Mouse (Mus musculus): Measurements from ENCODE around the gene Srebf2. TPM values are rescaled to one million over a fixed set of nuclear protein-coding genes. Genes with fewer than 3 reads are reported as not detected.

The Srebf2 gene
- polyA plus RNA-seq, 1 experiment from 2014 or later: 276 TPM

DNA sequence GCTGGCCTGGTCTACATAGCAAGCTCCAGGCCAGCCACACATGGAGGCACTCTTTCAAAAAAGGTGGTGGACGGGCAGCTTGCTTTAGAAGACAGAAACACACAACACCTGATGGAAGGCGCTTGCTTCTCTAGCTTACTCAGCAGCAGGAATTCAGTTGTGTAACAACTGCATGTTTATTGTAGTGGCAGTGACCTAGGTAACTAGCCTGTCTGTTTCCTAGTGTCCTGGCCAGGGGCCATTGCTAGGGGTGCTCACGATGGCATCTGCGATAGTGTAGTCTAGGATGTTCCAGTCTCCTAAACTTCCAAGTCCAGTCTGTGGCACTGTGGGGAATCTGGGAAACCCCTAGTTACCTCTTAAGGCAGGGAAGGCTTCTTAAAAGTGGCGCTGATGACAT lies 2.8 kb upstream of the Srebf2 start:
- ATAC-seq (ENCODE audit: low FRiP score, low read depth): no peak
- Histone ChIP-seq H3K9me3 (no peaks in the 10 kb centered on the region), H3K36me3 (peaks cover 6% of the 10 kb centered on the region; the same call in 1 of the 2 replicates), H3K4me2 (replicated peaks) (no peak overlapping the region), H3K27me3 (no peaks in the 10 kb centered on the region), H3K4me3 (no peak overlapping the region), H3K9ac (replicated peaks) (no peak overlapping the region), H3K27ac (replicated peaks) (peak overlapping the region; percentile 95), H3K4me1 (peaks cover 39% of the 10 kb centered on the region)
- WGBS: 88% methylated on average over 5 of the region's 5 CpGs

DNA sequence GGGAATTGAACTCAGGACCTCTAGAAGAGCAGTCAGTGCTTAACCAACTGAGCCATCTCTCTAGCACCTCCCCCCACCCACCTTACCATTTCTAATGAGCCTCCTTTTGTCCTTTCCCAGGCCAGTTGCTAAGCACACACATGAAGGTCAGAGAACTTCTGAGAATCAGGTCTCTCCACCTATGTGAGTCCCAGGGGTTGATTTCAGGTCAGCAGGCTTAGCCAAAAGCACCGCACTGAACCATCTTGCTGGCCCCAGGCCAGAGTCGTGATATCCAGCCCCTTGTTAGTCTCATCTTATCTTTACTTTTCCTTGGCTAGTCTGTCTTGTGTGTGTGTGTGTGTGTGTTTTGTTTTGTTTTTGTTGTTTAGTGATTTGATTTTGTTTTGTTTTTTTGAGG lies 1.6 kb upstream of the Srebf2 start:
- ATAC-seq (ENCODE audit: low FRiP score, low read depth): no peak
- no peak overlapping the region for H3K9ac ChIP-seq (replicated peaks)
- H3K27me3 ChIP-seq: no peaks in the 10 kb centered on the region
- peak overlapping the region; percentile 95 for H3K27ac ChIP-seq (replicated peaks)
- H3K9me3 ChIP-seq: no peaks in the 10 kb centered on the region
- H3K36me3 ChIP-seq: peaks cover 6% of the 10 kb centered on the region; the same call in 1 of the 2 replicates
- H3K4me3 ChIP-seq: no peak overlapping the region
- WGBS: 47% methylated on average over 2 of the region's 2 CpGs
- H3K4me1 ChIP-seq: peaks cover 48% of the 10 kb centered on the region
- H3K4me2 ChIP-seq (replicated peaks): no peak overlapping the region

DNA sequence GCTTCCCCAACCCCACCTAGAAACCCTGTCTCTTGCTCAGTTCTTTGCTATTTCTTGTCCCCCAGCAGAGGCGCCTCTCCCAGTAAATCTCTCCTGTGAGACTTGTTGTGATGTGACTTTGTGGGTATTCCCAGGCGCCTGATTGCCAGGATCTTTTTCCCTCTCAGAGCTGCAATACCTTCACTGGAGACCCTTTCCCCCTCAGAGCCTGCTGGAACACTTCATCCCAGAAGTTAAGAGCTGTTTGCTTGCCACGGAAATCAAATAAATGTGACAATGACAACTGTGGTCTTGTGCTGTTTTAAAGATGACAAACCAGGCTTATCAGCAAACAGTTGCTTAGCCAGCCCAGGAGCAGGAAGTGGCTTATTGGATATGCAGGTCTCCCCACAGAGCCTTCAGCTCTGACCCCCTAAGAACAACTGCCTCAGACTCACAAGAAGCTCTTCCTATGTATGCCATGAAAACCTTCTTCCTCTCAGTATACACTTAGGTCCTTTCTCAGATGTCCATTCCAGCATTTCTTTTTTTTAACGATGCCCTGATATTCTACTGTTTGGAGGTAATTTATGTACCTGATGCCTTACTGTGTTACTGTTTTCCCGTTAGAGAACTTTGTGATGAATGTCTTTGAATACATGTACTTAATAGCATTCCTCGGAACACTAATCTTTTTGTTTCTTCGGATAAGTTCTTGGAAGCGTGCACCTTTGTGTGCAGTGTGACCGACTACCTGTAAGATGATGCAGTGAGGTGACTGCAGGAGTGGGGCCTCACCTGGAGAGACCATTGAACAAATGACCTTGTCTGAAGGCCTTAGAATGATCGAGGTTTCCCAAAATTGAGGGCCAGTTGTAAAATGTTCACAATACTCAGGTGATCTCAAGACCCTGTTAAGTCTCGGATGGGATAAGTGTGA lies 871 bp upstream of the Srebf2 start:
- peaks cover 3% of the 10 kb centered on the region; the same call in 1 of the 2 replicates for H3K36me3 ChIP-seq
- 14% methylated on average over 11 of the region's 11 CpGs for WGBS
- H3K27me3 ChIP-seq: no peaks in the 10 kb centered on the region
- ATAC-seq (ENCODE audit: low FRiP score, low read depth): no peak
- H3K4me2 ChIP-seq (replicated peaks): peak overlapping the region; percentile 50
- 0 out of 2 replicates have a peak overlapping the region, but pooled peaks have one; percentile 24 for H3K9ac ChIP-seq (replicated peaks)
- peak overlapping the region; percentile 95 for H3K27ac ChIP-seq (replicated peaks)
- H3K4me3 ChIP-seq: peak overlapping the region; percentile 96
- H3K9me3 ChIP-seq: no peaks in the 10 kb centered on the region
- H3K4me1 ChIP-seq: peaks cover 52% of the 10 kb centered on the region

DNA sequence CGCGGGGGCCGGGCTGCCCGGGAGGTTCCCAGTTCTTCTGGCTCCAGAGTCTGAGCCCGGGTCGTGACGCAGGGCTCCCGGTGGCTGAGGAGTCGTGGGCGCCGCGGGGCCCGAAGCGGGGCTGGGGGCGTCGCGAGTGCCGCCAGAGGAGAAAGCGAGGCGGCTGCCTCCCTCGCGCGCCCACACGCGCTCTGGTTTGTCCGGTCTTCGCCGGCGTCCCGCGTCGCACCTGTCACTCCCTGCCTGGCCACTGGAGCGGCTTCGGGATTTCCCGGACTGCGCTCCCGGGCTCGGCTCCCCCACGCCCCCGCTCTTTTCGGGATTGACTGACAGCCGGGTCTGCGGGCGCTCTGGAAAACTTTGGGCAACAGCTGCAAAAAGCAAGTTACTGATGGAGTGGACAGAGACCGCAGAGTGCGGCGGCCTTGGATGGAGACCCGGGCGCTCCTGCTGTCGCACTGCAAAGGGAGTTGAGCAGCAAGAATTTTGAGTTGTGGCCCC lies 680 bp downstream of the Srebf2 start:
- H3K27ac ChIP-seq (replicated peaks): peak overlapping the region; percentile 99
- 0 out of 2 replicates have a peak, but pooled peaks cover 6% of the 10 kb centered on the region for H3K36me3 ChIP-seq
- peak overlapping the region; percentile 95 for H3K4me2 ChIP-seq (replicated peaks)
- peak overlapping the region; percentile 95 for H3K9ac ChIP-seq (replicated peaks)
- H3K4me3 ChIP-seq: peak overlapping the region; percentile 96
- WGBS: 1% methylated on average over 50 of the region's 50 CpGs
- no peaks in the 10 kb centered on the region for H3K27me3 ChIP-seq
- peaks cover 58% of the 10 kb centered on the region for H3K4me1 ChIP-seq
- peak; percentile 1; the same call in 1 of the 2 replicates for ATAC-seq (ENCODE audit: low FRiP score, low read depth)
- H3K9me3 ChIP-seq: no peaks in the 10 kb centered on the region

DNA sequence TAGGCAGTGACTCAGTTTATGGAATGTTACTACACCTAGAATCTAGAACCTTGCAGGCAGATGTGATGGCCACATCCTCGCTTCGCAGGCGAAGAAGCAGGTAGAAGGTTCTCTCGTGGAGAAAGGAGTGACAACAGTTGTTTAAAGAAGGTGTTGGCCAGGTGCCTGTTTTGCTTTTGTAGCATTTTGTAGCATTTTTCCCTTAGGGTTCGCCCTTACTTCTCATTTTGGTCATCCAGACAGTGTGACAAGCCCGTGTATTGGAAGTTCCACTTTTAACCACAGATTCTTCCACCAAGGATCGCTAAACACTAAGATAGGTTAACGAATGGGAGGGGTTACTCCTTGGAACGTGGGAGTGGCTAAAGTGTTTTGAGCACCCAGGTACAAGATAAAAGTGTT lies 1.5 kb downstream of the Srebf2 start:
- Histone ChIP-seq H3K4me2 (replicated peaks) (peak overlapping the region; percentile 95), H3K9ac (replicated peaks) (peak overlapping the region; percentile 95), H3K36me3 (0 out of 2 replicates have a peak, but pooled peaks cover 6% of the 10 kb centered on the region), H3K27me3 (no peaks in the 10 kb centered on the region), H3K4me3 (peak overlapping the region; percentile 96), H3K27ac (replicated peaks) (peak overlapping the region; percentile 99), H3K9me3 (no peaks in the 10 kb centered on the region), H3K4me1 (peaks cover 61% of the 10 kb centered on the region)
- 31% methylated on average over 9 of the region's 9 CpGs for WGBS
- no peak for ATAC-seq (ENCODE audit: low FRiP score, low read depth)

DNA sequence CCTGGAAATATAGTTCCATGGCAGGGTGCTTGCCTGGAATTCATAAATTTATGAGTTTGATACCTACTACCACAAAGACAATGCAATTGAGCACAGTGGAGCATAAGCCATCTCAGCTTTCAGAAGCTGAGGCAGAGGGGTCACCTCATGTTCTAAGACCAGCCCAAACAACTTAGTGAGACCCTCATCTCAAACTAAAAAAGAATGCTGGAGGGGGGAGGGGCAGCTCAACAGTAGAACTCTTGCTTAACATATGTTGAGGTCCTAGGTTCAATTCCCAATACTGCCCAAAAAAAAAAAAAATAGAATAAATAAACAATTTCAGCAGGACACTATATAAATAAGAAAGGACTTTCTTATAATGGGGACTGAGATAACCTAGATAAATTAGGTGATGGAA lies 3.1 kb downstream of the Srebf2 start:
- Histone ChIP-seq H3K9ac (replicated peaks) (no peak overlapping the region), H3K9me3 (no peaks in the 10 kb centered on the region), H3K4me3 (no peak overlapping the region), H3K27me3 (no peaks in the 10 kb centered on the region), H3K36me3 (0 out of 2 replicates have a peak, but pooled peaks cover 6% of the 10 kb centered on the region), H3K27ac (replicated peaks) (no peak overlapping the region), H3K4me1 (peaks cover 59% of the 10 kb centered on the region), H3K4me2 (replicated peaks) (no peak overlapping the region)
- ATAC-seq (ENCODE audit: low FRiP score, low read depth): no peak

DNA sequence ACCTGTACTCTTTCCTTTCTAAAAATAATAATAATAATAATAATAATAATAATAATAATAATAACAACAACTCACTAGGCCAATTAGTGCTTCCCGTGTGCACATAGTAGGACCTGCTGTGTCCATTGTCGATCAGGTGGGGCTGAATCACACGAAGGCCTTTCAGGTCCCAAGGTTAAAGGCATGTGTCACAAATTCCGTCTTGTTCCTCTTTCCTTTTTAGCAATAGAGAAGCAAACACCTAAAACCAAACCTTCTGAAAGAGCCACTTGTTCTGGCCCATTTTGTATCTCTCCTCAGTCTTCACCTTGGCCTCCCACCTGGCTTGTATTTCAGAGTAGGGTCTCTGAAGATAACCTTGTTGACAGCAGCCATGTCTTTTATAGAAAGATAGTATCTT lies 4.2 kb downstream of the Srebf2 start:
- Histone ChIP-seq H3K4me1 (peaks cover 50% of the 10 kb centered on the region), H3K27ac (replicated peaks) (no peak overlapping the region), H3K9ac (replicated peaks) (no peak overlapping the region), H3K4me3 (no peak overlapping the region), H3K9me3 (no peaks in the 10 kb centered on the region), H3K36me3 (0 out of 2 replicates have a peak, but pooled peaks cover 6% of the 10 kb centered on the region), H3K27me3 (no peaks in the 10 kb centered on the region), H3K4me2 (replicated peaks) (no peak overlapping the region)
- WGBS: 94% methylated on average over 4 of the region's 4 CpGs
- no peak for ATAC-seq (ENCODE audit: low FRiP score, low read depth)

DNA sequence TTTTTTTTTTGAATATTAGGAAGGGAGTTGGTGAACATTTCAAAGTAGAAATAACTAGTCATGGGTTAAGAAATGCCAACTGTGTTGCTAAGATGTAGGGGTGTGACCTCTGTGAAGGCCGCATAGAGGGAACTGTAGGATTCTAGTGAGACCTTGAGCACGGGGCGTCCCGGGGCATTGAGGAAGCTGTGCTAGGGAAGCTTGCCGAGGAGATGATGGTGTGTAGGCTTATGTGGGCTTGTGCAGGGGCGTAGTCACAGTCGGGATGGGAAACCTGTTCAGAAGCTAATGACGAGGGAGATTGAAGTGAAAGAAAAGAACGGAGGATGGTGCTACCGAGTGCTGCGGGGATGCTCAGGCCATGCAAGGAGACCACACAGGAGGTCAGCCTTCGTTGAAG lies 5.0 kb downstream of the Srebf2 start:
- H3K36me3 ChIP-seq: 0 out of 2 replicates have a peak, but pooled peaks cover 6% of the 10 kb centered on the region
- WGBS: 85% methylated on average over 12 of the region's 12 CpGs

DNA sequence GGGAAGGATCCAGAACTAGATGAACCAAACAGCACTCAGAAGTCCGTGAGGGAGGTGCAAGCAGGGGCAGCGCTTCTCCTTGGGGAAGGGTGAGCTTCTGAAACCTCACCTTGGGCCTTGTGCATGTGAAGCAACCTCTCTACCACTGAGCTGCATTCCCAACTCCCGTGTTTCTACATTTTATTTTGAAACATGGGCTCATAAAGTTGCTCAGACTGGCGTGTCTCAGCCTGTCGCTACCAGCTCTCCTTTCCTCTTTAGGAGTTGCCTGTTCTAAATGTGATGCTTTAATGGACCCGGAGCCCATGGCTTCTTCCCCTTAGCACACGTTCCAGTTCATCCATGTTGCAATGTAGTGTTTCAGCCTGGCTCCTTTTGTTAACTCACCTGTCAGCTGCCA lies 5.5 kb downstream of the Srebf2 start:
- Histone ChIP-seq H3K9ac (replicated peaks) (no peak overlapping the region), H3K4me1 (peaks cover 49% of the 10 kb centered on the region), H3K27ac (replicated peaks) (no peak overlapping the region), H3K9me3 (no peaks in the 10 kb centered on the region), H3K27me3 (no peaks in the 10 kb centered on the region), H3K36me3 (0 out of 2 replicates have a peak, but pooled peaks cover 6% of the 10 kb centered on the region), H3K4me3 (no peak overlapping the region), H3K4me2 (replicated peaks) (no peak overlapping the region)
- 90% methylated on average over 7 of the region's 7 CpGs for WGBS
- ATAC-seq (ENCODE audit: low FRiP score, low read depth): no peak

More for the DNA sequence above, 5.0 kb downstream of the Srebf2 start:
- Histone ChIP-seq H3K27ac (replicated peaks) (no peak overlapping the region), H3K27me3 (no peaks in the 10 kb centered on the region), H3K9me3 (no peaks in the 10 kb centered on the region), H3K9ac (replicated peaks) (no peak overlapping the region), H3K4me3 (no peak overlapping the region), H3K4me1 (peaks cover 45% of the 10 kb centered on the region), H3K4me2 (replicated peaks) (no peak overlapping the region)
- no peak for ATAC-seq (ENCODE audit: low FRiP score, low read depth)

DNA sequence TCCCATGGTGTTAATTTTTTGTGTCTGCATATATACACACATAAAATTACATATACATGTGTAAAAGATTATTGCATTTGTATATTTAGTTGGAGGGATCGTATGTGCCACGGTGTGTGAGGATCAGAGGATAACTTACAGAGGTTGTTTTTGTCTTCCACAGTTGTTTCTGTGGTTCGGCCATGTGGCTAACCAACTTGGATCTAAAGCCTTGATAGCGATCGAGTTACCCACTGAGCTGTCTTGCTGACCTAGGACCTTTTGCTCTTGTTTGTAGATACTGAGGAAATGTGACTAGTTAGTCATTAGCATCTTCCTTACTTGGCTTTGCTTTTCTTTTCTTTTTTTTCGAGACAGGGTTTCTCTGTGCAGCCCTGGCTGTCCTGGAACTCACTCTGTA lies 9.3 kb downstream of the Srebf2 start:
- Histone ChIP-seq H3K27me3 (no peaks in the 10 kb centered on the region), H3K4me1 (peaks cover 61% of the 10 kb centered on the region), H3K4me3 (no peak overlapping the region), H3K9me3 (no peaks in the 10 kb centered on the region), H3K9ac (replicated peaks) (no peak overlapping the region), H3K27ac (replicated peaks) (no peak overlapping the region), H3K36me3 (0 out of 2 replicates have a peak, but pooled peaks cover 4% of the 10 kb centered on the region), H3K4me2 (replicated peaks) (no peak overlapping the region)
- no peak for ATAC-seq (ENCODE audit: low FRiP score, low read depth)
- WGBS: 89% methylated on average over 6 of the region's 6 CpGs

DNA sequence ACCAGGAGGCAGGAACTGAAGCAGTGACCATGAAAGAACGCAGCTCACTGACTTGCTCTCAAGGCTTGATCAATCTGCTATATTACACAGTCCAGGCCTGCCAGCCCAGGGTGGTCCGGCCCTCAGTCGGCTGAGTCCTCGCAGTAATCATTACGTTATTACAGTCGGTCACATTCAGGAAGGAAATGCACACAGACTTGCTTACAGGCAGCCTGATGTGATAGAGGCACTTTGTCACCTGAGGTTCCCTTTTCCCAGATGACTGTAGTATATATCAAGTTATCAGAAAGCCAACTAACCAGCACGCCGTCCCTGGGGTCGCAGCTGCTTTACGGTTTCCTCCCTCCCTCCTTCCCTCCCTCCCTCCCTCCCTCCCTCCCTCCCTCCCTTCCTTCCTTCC lies 9.9 kb downstream of the Srebf2 start:
- no peaks in the 10 kb centered on the region for H3K27me3 ChIP-seq
- H3K4me2 ChIP-seq (replicated peaks): no peak overlapping the region
- WGBS: 89% methylated on average over 10 of the region's 10 CpGs
- H3K9me3 ChIP-seq: no peaks in the 10 kb centered on the region
- H3K36me3 ChIP-seq: no peaks in the 10 kb centered on the region
- H3K9ac ChIP-seq (replicated peaks): no peak overlapping the region
- H3K4me3 ChIP-seq: no peak overlapping the region
- H3K4me1 ChIP-seq: peaks cover 58% of the 10 kb centered on the region
- no peak overlapping the region for H3K27ac ChIP-seq (replicated peaks)
- ATAC-seq (ENCODE audit: low FRiP score, low read depth): no peak

All from midbrain, embryonic 12.5 days (tissue).